Mouse (Mus musculus) MEL (cell line): ENCODE results near the gene Hck. TPM values are rescaled to one million over a fixed set of nuclear protein-coding genes. Genes with fewer than 3 reads are reported as not detected.

Experiments
- DNase-seq: peaks from one replicate; pipeline ENCODE4 v3.0.0; 2011; ENCODE audit warnings: low read depth, low spot score
- H3K27ac ChIP-seq: 2 replicates; pipeline ENCODE4 v1.5.1; 2012; ENCODE audit warnings: low read depth, mild to moderate bottlenecking, control low read depth, low read length, moderate library complexity; ENCODE audit not compliant: control insufficient read depth
- H3K27me3 ChIP-seq, 2 experiments: fragments of 150-350 bp in 1 of 2; sonication (generic) in 1 of 2; 2 replicates each; pipeline ENCODE4 v1.6.1; 2012; ENCODE audit warnings: low read length in 2 of 2, mild to moderate bottlenecking in 2 of 2, improper control_type of control experiment in 1 of 2, moderate library complexity in 1 of 2; ENCODE audit not compliant: insufficient read depth in 2 of 2, control insufficient read depth in 1 of 2
- H3K36me3 ChIP-seq, 2 experiments: 2 replicates each; pipeline ENCODE4 v1.6.1; 2012 to 2014; ENCODE audit warnings: low read length in 2 of 2, improper control_type of control experiment in 1 of 2, inconsistent platforms in 1 of 2, mild to moderate bottlenecking in 1 of 2; ENCODE audit not compliant: insufficient read depth in 2 of 2, control insufficient read depth in 1 of 2
- H3K4me1 ChIP-seq, 2 experiments: fragments of 150-350 bp in 1 of 2; sonication (generic) in 1 of 2; 2 replicates each; pipeline ENCODE4 v1.6.1; 2012; ENCODE audit warnings: low read length in 2 of 2, improper control_type of control experiment in 1 of 2, mild to moderate bottlenecking in 1 of 2; ENCODE audit not compliant: insufficient read depth in 2 of 2, control insufficient read depth in 1 of 2
- H3K4me3 ChIP-seq, 2 experiments: fragments of 150-350 bp in 1 of 2; sonication (generic) in 1 of 2; 2 replicates each; pipeline ENCODE4 v1.5.1; 2012; ENCODE audit warnings: low read depth in 2 of 2, low read length in 2 of 2, mild to moderate bottlenecking in 2 of 2, moderate library complexity in 2 of 2, control low read depth in 1 of 2, improper control_type of control experiment in 1 of 2; ENCODE audit not compliant: control insufficient read depth in 1 of 2, insufficient read depth in 1 of 2
- H3K79me2 ChIP-seq: 2 replicates; pipeline ENCODE4 v1.6.1; 2012; ENCODE audit warnings: mild to moderate bottlenecking, low read length, moderate library complexity; ENCODE audit not compliant: control insufficient read depth, poor library complexity, insufficient read depth
- H3K9ac ChIP-seq: 2 replicates; pipeline ENCODE4 v1.6.1; 2012; ENCODE audit warnings: low read depth, mild to moderate bottlenecking, control low read depth, low read length, moderate library complexity; ENCODE audit not compliant: control insufficient read depth, poor library complexity, severe bottlenecking
- H3K9me3 ChIP-seq: fragments of 150-350 bp; sonication (generic); replicated peaks from 2 replicates; pipeline ENCODE4 v1.6.1; 2012; ENCODE audit warnings: mild to moderate bottlenecking, low read length, improper control_type of control experiment, moderate library complexity; ENCODE audit not compliant: insufficient read depth
- BHLHE40 ChIP-seq: IDR thresholded peaks from 2 replicates; pipeline ENCODE4 v1.6.1; 2012; ENCODE audit warnings: low read depth, mild to moderate bottlenecking, inconsistent platforms, low read length, improper control_type of control experiment, borderline replicate concordance
- CHD2 ChIP-seq: IDR thresholded peaks from 2 replicates; pipeline ENCODE4 v1.6.1; 2011; ENCODE audit warnings: low read length, improper control_type of control experiment
- ETS1 ChIP-seq: IDR thresholded peaks from 2 replicates; pipeline ENCODE4 v1.6.1; 2012; ENCODE audit warnings: low read depth, mild to moderate bottlenecking, inconsistent platforms, low read length, improper control_type of control experiment, moderate library complexity
- HCFC1 ChIP-seq: IDR thresholded peaks from 2 replicates; pipeline ENCODE4 v1.6.1; 2012; ENCODE audit warnings: low read depth, mild to moderate bottlenecking, inconsistent platforms, low read length, improper control_type of control experiment, moderate library complexity
- JUND ChIP-seq: IDR thresholded peaks from 2 replicates; pipeline ENCODE4 v1.6.1; 2011; ENCODE audit warnings: low read depth, mild to moderate bottlenecking, improper control_type of control experiment, low read length
- MEF2A ChIP-seq: IDR thresholded peaks from 2 replicates; pipeline ENCODE4 v1.6.1; 2014; ENCODE audit warnings: low read depth, mild to moderate bottlenecking, inconsistent platforms, low read length, improper control_type of control experiment; ENCODE audit not compliant: poor library complexity, insufficient replicate concordance, severe bottlenecking; ENCODE audit errors: extremely low read depth
- MYC ChIP-seq: IDR thresholded peaks from 2 replicates; pipeline ENCODE4 v1.6.1; 2011; ENCODE audit warnings: low read depth, mild to moderate bottlenecking, low read length, improper control_type of control experiment, moderate library complexity
- POLR2A ChIP-seq, 2 experiments: IDR thresholded peaks; 2 replicates each; pipeline ENCODE4 v1.6.1; 2011 to 2012; ENCODE audit warnings: low read length in 2 of 2, mild to moderate bottlenecking in 2 of 2, control low read depth in 1 of 2, improper control_type of control experiment in 1 of 2, low read depth in 1 of 2, moderate library complexity in 1 of 2; ENCODE audit not compliant: control insufficient read depth in 1 of 2, insufficient read depth in 1 of 2, poor library complexity in 1 of 2
- RAD21 ChIP-seq: IDR thresholded peaks from 2 replicates; pipeline ENCODE4 v1.6.1; 2011; ENCODE audit warnings: mild to moderate bottlenecking, low read depth, low read length, improper control_type of control experiment
- SIN3A ChIP-seq: IDR thresholded peaks from 2 replicates; pipeline ENCODE4 v1.6.1; 2012; ENCODE audit warnings: low read length, improper control_type of control experiment, inconsistent platforms
- TAL1 ChIP-seq: IDR thresholded peaks from 2 replicates; pipeline ENCODE4 v1.6.1; 2012; ENCODE audit warnings: mild to moderate bottlenecking, inconsistent platforms, low read length, moderate library complexity, mixed read lengths
- TCF12 ChIP-seq: IDR thresholded peaks from 2 replicates; pipeline ENCODE4 v1.6.1; 2014; ENCODE audit warnings: low read depth, mild to moderate bottlenecking, inconsistent platforms, low read length, improper control_type of control experiment, moderate library complexity
- UBTF ChIP-seq: IDR thresholded peaks from 2 replicates; pipeline ENCODE4 v1.6.1; 2012; ENCODE audit warnings: low read depth, mild to moderate bottlenecking, inconsistent platforms, low read length, improper control_type of control experiment, moderate library complexity, borderline replicate concordance; ENCODE audit not compliant: insufficient read depth
- USF2 ChIP-seq, 2 experiments: IDR thresholded peaks; 2 replicates each; pipeline ENCODE4 v1.6.1; 2011 to 2012; ENCODE audit warnings: improper control_type of control experiment in 2 of 2, low read length in 2 of 2, borderline replicate concordance in 1 of 2, inconsistent platforms in 1 of 2, low read depth in 1 of 2, mild to moderate bottlenecking in 1 of 2; ENCODE audit not compliant: insufficient read depth in 1 of 2
- ZMIZ1 ChIP-seq: IDR thresholded peaks from 2 replicates; pipeline ENCODE4 v1.6.1; 2012; ENCODE audit warnings: low read depth, mild to moderate bottlenecking, inconsistent platforms, low read length, improper control_type of control experiment, moderate library complexity
- ZNF384 ChIP-seq: IDR thresholded peaks from 2 replicates; pipeline ENCODE4 v1.6.1; 2012; ENCODE audit warnings: low read depth, mild to moderate bottlenecking, inconsistent platforms, low read length, improper control_type of control experiment
- polyA plus RNA-seq, 2 experiments: library from polyadenylated mRNA; stranded (reverse) in 1 of 2; unstranded in 1 of 2; fragments of >175 nt in 1 of 2; fragments of >200 nt in 1 of 2; gene quantifications; 2 replicates each; pipeline versions ENCODE4 v1.2.1 to v1.2.4; 2012; ENCODE audit warnings: low replicate concordance in 2 of 2, low read depth in 1 of 2; ENCODE audit not compliant: insufficient read length in 2 of 2, insufficient read depth in 1 of 2, missing spikeins in 1 of 2
- total RNA-seq: library from RNA; depleted of rRNA; stranded (reverse); fragments of 300-350 nt; gene quantifications from 2 replicates; pipeline ENCODE4 v1.2.3, GENCODE M21; 2012

The Hck gene
- total and polyA plus RNA-seq, 3 experiments: not detected

- Histone ChIP-seq H3K79me2 (no peaks in the 10 kb centered on the region), H3K9me3 (no peaks in the 10 kb centered on the region), H3K27ac (no peak overlapping the region), H3K4me1 (no peaks in the 10 kb centered on the region), H3K9ac (no peak overlapping the region), H3K36me3 (no peaks in the 10 kb centered on the region), H3K4me3 (no peak overlapping the region), H3K27me3 (no peaks in the 10 kb centered on the region)
- TF ChIP-seq UBTF: no peak
- no peak for TF ChIP-seq CHD2
- TF ChIP-seq MYC: no peak
- TF ChIP-seq BHLHE40: no peak
- TF ChIP-seq POLR2A (IDR thresholded peaks at IDR 0.05; ENCODE audit: control insufficient read depth in 1 of 2, insufficient read depth in 1 of 2, low read depth in 1 of 2, low read length in 2 of 2, poor library complexity in 1 of 2): no peak
- TF ChIP-seq JUND: no peak
- no peak for TF ChIP-seq ETS1
- no peak for DNase-seq
Observed at GRCm38 (mm10) chr2:153086166-153086565, 22.1 kb upstream of the Hck start.

GRCm38 (mm10) chr2:153087091-153087490 is 21.2 kb upstream of the Hck start:
- no peak overlapping the region for H3K9ac ChIP-seq
- H3K36me3 ChIP-seq: no peaks in the 10 kb centered on the region
- no peak for DNase-seq
- TF ChIP-seq SIN3A (no peak), USF2 (IDR thresholded peaks at IDR 0.05; ENCODE audit: borderline replicate concordance in 1 of 2, insufficient read depth in 1 of 2, low read depth in 1 of 2, low read length in 2 of 2) (no peak), RAD21 (no peak), ZNF384 (no peak), TAL1 (no peak), TCF12 (no peak), MYC (no peak), JUND (no peak), HCFC1 (no peak), ZMIZ1 (no peak), ETS1 (no peak)
- no peak overlapping the region for H3K27ac ChIP-seq
- no peaks in the 10 kb centered on the region for H3K4me1 ChIP-seq
- no peaks in the 10 kb centered on the region for H3K79me2 ChIP-seq
- no peaks in the 10 kb centered on the region for H3K27me3 ChIP-seq
- H3K9me3 ChIP-seq: no peaks in the 10 kb centered on the region
- H3K4me3 ChIP-seq: no peak overlapping the region

DNA sequence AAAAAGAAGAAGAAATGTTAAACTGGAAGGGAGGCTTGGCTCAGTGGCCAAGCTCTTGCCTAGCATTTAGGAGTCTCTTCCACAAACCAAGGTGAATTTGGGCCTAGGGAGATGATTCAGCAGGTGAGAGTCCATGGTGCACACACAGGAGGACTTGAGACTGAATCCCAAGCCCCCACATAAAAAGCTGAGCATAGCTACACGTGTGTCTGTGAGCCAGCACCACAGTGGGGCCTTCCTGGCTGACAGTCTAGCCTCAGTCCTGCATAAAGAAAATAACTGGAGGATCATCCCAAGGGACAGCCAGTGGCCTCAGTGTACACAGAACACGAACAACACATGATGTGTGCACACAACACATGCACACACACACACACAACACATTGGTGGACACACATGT is 19.0 kb upstream of the Hck start:
- no peak for DNase-seq
- Histone ChIP-seq H3K27me3 (no peaks in the 10 kb centered on the region), H3K9ac (no peak overlapping the region), H3K79me2 (no peaks in the 10 kb centered on the region), H3K4me3 (no peak overlapping the region), H3K27ac (no peak overlapping the region), H3K9me3 (no peaks in the 10 kb centered on the region), H3K36me3 (no peaks in the 10 kb centered on the region), H3K4me1 (no peaks in the 10 kb centered on the region)
- TF ChIP-seq MEF2A: no peak
